Mouse (Mus musculus) macrophage (primary cell): ENCODE data around the gene Agr2. TPM values are rescaled to one million over a fixed set of nuclear protein-coding genes. Genes with fewer than 3 reads are reported as not detected.

Experiments
- H3K27ac ChIP-seq: fragments of 350-480 bp; formaldehyde crosslinking; 2 replicates; pipeline ENCODE4 v1.9.0; 2021
- H3K36me3 ChIP-seq: fragments of 350-480 bp; formaldehyde crosslinking; 2 replicates; pipeline ENCODE4 v1.9.0; 2021; ENCODE audit errors: inconsistent target
- H3K4me3 ChIP-seq: fragments of 350-480 bp; formaldehyde crosslinking; 2 replicates; pipeline ENCODE4 v1.9.0; 2021; ENCODE audit errors: inconsistent target
- H3K79me2 ChIP-seq: fragments of 350-480 bp; formaldehyde crosslinking; 2 replicates; pipeline ENCODE4 v1.9.0; 2021; ENCODE audit errors: inconsistent target
- WGBS: methylation state at CpG from one replicate; pipeline ENCODE4 v1.1.7; 2026; ENCODE audit warnings: inconsistent platforms; ENCODE audit not compliant: missing documents; 5-methylcytosine and 5-hydroxymethylcytosine counted together
- polyA plus RNA-seq: library from polyadenylated mRNA; stranded (reverse); fragments of 250-400 nt; gene quantifications from 3 replicates; pipeline ENCODE4 v1.2.4, GENCODE M21; 2018; ENCODE audit warnings: inconsistent platforms

The Agr2 gene
- polyA plus RNA-seq, 1 experiment from 2014 or later, result not detected

- H3K4me3 ChIP-seq, result no peak overlapping the region
- WGBS, result 97% methylated on average over 2 of the region's 2 CpGs
These were observed 14.9 kb downstream of the Agr2 start for GRCm38 (mm10) chr12:36007581-36007980.

GRCm38 (mm10) chr12:36008364-36009047 lies 15.8 kb downstream of the Agr2 start:
- Histone ChIP-seq H3K4me3 (no peak overlapping the region), H3K36me3 (no peaks in the 10 kb centered on the region), H3K79me2 (no peaks in the 10 kb centered on the region), H3K27ac (no peak overlapping the region)
- 56% methylated on average over 6 of the region's 6 CpGs for WGBS

More at GRCm38 (mm10) chr12:36007581-36007980, 14.9 kb downstream of the Agr2 start:
- Histone ChIP-seq H3K27ac (no peak overlapping the region), H3K79me2 (no peaks in the 10 kb centered on the region), H3K36me3 (no peaks in the 10 kb centered on the region)

GRCm38 (mm10) chr12:36013216-36013910 lies 20.7 kb downstream of the Agr2 start:
- H3K27ac ChIP-seq, result no peak overlapping the region
- no peaks in the 10 kb centered on the region for H3K36me3 ChIP-seq
- no peaks in the 10 kb centered on the region for H3K79me2 ChIP-seq
- no peak overlapping the region for H3K4me3 ChIP-seq
- 82% methylated on average over 7 of the region's 7 CpGs for WGBS

GRCm38 (mm10) chr12:36017791-36018190 lies 25.1 kb downstream of the Agr2 start:
- no peak overlapping the region for H3K4me3 ChIP-seq
- H3K79me2 ChIP-seq, result no peaks in the 10 kb centered on the region
- H3K27ac ChIP-seq, result no peak overlapping the region
- no peaks in the 10 kb centered on the region for H3K36me3 ChIP-seq
- WGBS, result 86% methylated on average over 2 of the region's 2 CpGs

GRCm38 (mm10) chr12:36019572-36019971 lies 26.9 kb downstream of the Agr2 start:
- Histone ChIP-seq H3K4me3 (no peak overlapping the region), H3K79me2 (no peaks in the 10 kb centered on the region), H3K36me3 (no peaks in the 10 kb centered on the region), H3K27ac (no peak overlapping the region)
- 39% methylated on average over 4 of the region's 4 CpGs for WGBS

GRCm38 (mm10) chr12:36020081-36020480 lies 27.4 kb downstream of the Agr2 start:
- 93% methylated on average over 3 of the region's 3 CpGs for WGBS
- Histone ChIP-seq H3K79me2 (no peaks in the 10 kb centered on the region), H3K27ac (no peak overlapping the region), H3K36me3 (no peaks in the 10 kb centered on the region), H3K4me3 (no peak overlapping the region)

GRCm38 (mm10) chr12:36020710-36021109 lies 28.0 kb downstream of the Agr2 start:
- no peaks in the 10 kb centered on the region for H3K36me3 ChIP-seq
- H3K4me3 ChIP-seq, result no peak overlapping the region
- no peak overlapping the region for H3K27ac ChIP-seq
- no peaks in the 10 kb centered on the region for H3K79me2 ChIP-seq
- 100% methylated on average over 1 of the region's 2 CpGs for WGBS

GRCm38 (mm10) chr12:36026126-36026525 lies 33.4 kb downstream of the Agr2 start:
- no peak overlapping the region for H3K4me3 ChIP-seq
- WGBS, result 100% methylated on average over 4 of the region's 4 CpGs
- no peaks in the 10 kb centered on the region for H3K79me2 ChIP-seq
- H3K27ac ChIP-seq, result no peak overlapping the region
- H3K36me3 ChIP-seq, result no peaks in the 10 kb centered on the region

GRCm38 (mm10) chr12:36027171-36027570 lies 34.5 kb downstream of the Agr2 start:
- WGBS, result 94% methylated on average over 2 of the region's 2 CpGs
- Histone ChIP-seq H3K4me3 (no peak overlapping the region), H3K27ac (no peak overlapping the region), H3K36me3 (no peaks in the 10 kb centered on the region), H3K79me2 (no peaks in the 10 kb centered on the region)

- H3K79me2 ChIP-seq, result no peaks in the 10 kb centered on the region
- no peak overlapping the region for H3K4me3 ChIP-seq
- H3K36me3 ChIP-seq, result no peaks in the 10 kb centered on the region
- 22% methylated on average over 5 of the region's 5 CpGs for WGBS
- H3K27ac ChIP-seq, result no peak overlapping the region
These were observed 36.4 kb downstream of the Agr2 start for GRCm38 (mm10) chr12:36028968-36029645.

GRCm38 (mm10) chr12:36029687-36030086 lies 37.0 kb downstream of the Agr2 start:
- Histone ChIP-seq H3K4me3 (no peak overlapping the region), H3K27ac (no peak overlapping the region), H3K79me2 (no peaks in the 10 kb centered on the region), H3K36me3 (no peaks in the 10 kb centered on the region)
- 48% methylated on average over 4 of the region's 6 CpGs for WGBS

GRCm38 (mm10) chr12:36030660-36031363 lies 38.1 kb downstream of the Agr2 start:
- Histone ChIP-seq H3K36me3 (no peaks in the 10 kb centered on the region), H3K4me3 (no peak overlapping the region), H3K27ac (no peak overlapping the region), H3K79me2 (no peaks in the 10 kb centered on the region)
- WGBS, result 90% methylated on average over 12 of the region's 12 CpGs

- Histone ChIP-seq H3K36me3 (no peaks in the 10 kb centered on the region), H3K4me3 (no peak overlapping the region), H3K27ac (peak overlapping the region; percentile 32; the same call in 1 of the 2 replicates), H3K79me2 (no peaks in the 10 kb centered on the region)
- WGBS, result 32% methylated on average over 4 of the region's 4 CpGs
These were observed 39.7 kb downstream of the Agr2 start for GRCm38 (mm10) chr12:36032419-36032818.

- H3K27ac ChIP-seq, result no peak overlapping the region
- 60% methylated on average over 6 of the region's 6 CpGs for WGBS
- no peaks in the 10 kb centered on the region for H3K79me2 ChIP-seq
- no peaks in the 10 kb centered on the region for H3K36me3 ChIP-seq
- H3K4me3 ChIP-seq, result no peak overlapping the region
These were observed 42.8 kb downstream of the Agr2 start for GRCm38 (mm10) chr12:36035501-36035900.
